Mouse (Mus musculus) gastrocnemius, postnatal 4 days (tissue): Measurements from ENCODE around the gene Parp1. TPM values are rescaled to one million over a fixed set of nuclear protein-coding genes. Genes with fewer than 3 reads are reported as not detected.
A peak's percentile ranks its signal among the peaks of the same experiment; 100 is the strongest.
"Not testable (repeated sequence)": the region's sequence is repeated elsewhere in the genome, so short reads cannot be mapped to it uniquely, and the experiment has no call there.

Experiments used
- DNase-seq, 2 experiments: peaks; one replicate each; pipeline ENCODE4 v3.0.0; 2021 to 2022; ENCODE audit warnings: low spot score in 2 of 2, mixed read lengths in 2 of 2
- microRNA-seq: library from miRNA; unstranded; fragments of <30 nt; microRNA quantifications from one replicate; pipeline ENCODE4 v1.2.0, GENCODE M21; 2021
- total RNA-seq, 2 experiments: library from RNA; stranded (reverse); gene quantifications; 2 replicates each; pipeline ENCODE4 v1.2.3; 2021

Parp1 gene
- total RNA-seq, 2 experiments from 2014 or later, result 81.5 to 86.3 TPM

DNA sequence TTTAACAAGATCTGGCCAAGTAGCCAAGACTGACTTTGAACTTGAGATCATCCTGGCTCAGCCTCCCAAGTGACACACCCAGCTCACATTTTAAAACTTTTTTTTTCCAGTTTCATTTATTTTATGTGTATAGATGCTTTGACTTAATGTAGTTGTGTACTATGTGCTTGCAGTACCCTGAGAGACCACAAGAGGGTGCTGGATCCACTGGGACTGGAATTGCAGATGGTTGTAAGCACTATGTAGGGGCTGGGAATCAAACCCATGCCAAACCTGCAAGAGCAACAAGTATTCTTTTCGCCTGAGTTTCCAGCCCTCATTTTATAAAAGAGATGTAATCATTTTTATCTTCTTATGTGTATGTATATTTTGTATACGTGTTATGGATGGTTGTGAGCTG, 55.2 kb downstream of the Parp1 start:
- no peak for DNase-seq

DNA sequence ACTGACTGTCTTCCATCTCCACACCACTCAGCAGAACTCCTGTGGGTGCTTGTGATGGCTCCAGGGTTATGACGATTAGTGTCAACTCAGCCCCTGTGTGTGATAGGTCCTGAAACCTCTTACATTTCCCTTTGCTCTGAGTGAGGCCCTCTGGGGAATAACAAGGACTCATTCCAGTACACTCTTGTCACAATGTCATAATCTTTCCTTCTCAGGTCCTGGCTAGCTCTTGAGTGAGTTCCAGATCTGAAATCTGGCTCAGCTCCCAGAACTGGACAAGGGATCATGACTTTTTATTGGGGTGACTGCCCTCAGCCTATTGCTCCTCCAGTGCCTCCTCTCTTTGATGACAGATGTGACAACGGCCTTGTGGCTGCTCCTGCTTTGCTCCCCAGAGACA, 57.4 kb downstream of the Parp1 start:
- DNase-seq, result no peak

DNA sequence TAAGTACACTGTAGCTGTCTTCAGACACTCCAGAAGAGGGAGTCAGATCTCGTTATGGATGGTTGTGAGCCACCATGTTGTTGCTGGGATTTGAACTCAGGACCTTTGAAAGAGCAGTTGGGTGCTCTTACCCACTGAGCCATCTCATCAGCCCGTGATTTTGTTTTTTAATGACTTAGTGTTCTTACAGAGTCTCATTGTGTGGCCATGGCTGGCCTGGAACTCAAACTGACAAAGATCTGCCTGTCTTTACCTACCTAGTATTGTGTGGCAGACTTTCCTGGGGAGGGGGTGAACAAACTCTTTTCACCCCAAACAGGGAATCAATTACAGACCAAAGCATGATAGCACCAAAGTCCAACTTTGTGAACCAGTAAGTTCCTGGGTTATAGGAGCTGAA, 69.1 kb downstream of the Parp1 start:
- DNase-seq, result not testable (repeated sequence)

DNA sequence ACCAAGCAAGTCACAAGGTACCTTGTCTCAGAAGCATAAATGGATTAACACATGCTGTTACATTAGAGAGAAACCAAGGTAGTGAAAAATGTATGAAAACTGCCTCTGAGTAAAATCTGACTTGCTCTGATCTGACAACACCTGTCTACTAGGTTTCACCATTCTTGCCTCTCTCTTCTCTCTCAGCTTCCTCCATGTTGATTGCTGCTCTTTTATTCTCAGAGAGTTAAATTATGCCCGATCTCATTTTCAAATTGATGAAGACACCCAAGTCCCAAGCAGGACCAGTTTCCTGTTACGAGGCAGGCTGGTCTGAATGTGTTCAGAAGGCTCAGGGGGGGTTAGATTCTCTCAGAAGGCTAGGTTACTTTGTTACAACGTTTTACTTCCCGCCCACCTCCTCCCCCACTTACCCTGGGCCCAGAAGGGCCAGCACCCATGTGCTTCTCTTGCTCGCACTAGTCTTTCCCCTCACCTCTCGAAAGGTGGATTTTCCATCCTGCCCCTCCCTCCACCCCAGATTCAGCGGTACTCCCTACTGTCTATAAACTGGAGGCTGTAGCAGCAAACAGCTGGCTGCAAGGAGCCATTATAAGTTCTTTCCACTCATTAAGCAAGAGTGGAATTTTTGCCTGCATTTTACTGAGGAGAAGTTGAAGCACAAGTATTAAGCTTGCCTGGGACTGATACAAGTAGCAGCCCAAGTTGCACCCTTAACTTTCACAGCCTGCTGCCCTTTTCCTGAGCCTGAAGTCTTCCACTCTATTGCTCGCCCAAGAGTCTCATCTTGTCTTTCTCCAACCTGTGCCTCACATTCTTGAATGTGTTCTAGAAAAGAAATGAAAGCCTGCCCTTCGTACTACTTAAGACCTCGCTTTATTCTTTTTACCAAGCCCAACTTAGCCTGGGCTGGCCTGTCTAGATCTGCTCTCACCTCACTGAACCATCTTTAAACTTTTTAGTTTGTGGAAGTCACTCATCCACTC, 71.0 kb downstream of the Parp1 start:
- DNase-seq, result no peak

DNA sequence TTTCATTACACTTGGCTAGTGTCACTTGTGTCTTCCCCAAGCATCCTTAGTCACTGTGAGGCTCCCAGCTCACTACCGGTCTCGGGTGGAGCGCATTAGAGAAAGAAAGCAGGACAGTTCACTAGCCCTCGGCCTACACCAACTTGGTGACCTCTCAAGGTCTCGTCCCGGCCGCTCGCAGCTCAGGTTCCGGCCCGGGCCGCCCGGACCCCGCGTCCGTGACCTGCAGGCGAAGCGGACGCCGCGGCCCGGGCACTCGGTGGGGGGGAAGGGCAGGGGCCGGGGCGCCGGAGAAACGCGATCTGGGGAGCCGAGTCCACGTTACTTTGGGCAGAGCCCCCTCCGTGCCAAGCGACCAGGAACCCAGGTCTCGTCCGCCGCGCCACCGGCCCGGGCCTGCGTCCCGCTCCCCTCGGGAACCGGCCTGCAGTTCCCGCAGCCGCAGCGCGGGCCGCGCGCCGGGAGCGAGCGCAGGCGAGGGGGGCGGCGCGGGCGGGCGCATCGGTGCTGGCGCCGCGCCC, 71.9 kb downstream of the Parp1 start:
- peak; percentile 53 to 60 for DNase-seq

DNA sequence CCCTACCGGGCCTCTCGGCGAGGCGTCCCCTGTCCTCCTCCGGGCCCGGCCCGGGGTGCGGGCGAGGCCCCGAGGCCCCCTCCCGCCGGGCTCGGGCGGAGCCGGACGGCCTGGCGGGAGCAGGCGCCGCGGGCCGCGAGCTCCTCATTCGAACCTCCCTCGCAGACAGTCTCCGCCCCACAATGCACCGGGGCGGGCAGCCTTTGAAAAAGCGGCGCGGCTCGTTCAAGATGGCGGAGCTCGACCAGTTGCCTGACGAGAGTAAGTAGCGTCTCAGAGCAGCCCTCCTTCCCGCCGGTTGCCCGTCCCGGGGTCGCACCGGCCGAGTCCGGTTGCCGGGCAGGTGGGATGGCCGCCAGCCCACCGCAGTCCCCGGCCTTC, 72.4 kb downstream of the Parp1 start, which contains the start of gene Lin9:
Gene Lin9, plus strand, starts transcription at position 14 of the 381 bp plus-strand sequence.
- DNase-seq, result peak; percentile 87 to 92

DNA sequence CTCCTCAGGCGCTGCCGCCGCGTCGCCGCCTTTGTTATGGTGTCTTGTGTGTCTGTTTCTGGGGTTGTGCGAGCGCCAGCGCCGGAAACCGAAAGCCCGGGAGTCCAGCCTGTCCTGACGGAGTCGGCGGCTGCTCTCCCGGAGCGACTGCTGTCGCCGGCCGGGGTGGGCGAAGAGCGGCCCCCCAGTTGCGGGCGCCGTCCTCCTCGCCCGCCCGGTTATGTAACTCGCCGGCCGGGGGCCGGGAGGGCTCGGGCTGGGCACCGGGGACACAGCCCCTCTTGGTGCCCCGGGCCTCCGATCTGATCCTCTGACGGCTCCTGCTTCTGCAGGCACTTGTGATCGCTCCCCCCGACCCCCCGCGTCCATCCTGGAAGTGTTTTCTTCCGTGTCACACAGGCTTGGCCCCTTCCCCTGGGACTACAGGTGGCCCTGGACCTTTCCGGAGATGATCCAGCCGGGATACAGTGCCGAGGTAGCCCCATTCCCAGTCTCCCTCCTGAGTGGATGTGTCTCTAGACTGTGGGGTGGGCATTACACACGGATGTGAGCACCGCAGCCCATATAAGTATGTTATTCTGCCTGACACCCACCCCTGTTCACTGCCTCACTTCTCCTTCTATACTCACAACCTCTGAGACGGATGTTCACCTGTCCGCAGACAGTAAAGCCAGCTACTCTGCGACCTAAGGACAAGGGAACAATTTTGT, 72.9 kb downstream of the Parp1 start:
- DNase-seq, result peak in 1 of 2 experiments; percentile 24

DNA sequence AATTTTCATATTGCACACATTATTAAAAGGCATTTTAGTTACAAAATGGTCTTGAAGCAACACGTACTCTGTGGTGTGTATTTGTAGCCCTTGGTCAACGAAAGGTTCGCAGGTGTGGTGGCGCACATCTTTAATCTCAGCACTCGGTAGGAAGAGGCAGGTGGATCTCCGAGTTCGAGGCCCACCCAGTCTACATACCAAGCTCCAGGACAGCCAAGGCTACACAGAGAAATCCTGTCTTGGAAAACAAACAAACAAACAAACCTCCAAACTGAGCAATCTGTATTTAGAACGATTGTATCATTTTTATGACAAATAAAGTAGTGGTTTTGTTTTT, 73.5 kb downstream of the Parp1 start:
- no peak for DNase-seq

Small RNA genes lying within 50 kb of the gene (microRNA-seq; reads per million reads assigned to microRNA genes)
- gene Mir6904, result not detected

Other genes starting within 250 kb of the Parp1 start
- 10 to 100 TPM; 43.3 to 46.1 TPM for gene Itpkb, start 238.4 kb upstream of the Parp1 start, total RNA-seq
- 1 to 10 TPM; 5.0 to 5.4 TPM for gene Stum, start 85.4 kb upstream of the Parp1 start, total RNA-seq
- 1 to 10 TPM; 7.8 to 8.6 TPM for gene Lin9, start 72.2 kb downstream of the Parp1 start, total RNA-seq
- gene Mixl1, start 128.1 kb downstream of the Parp1 start, total RNA-seq, result not detected
- gene Acbd3, start 157.1 kb downstream of the Parp1 start, total RNA-seq, result 10 to 100 TPM; 36.1 to 36.9 TPM
- 100 to 1,000 TPM; 776 to 797 TPM for gene H3f3a, start 245.0 kb downstream of the Parp1 start, total RNA-seq